Mouse (Mus musculus): ENCODE data around the gene Ssc4d.

Ssc4d gene

DNA sequence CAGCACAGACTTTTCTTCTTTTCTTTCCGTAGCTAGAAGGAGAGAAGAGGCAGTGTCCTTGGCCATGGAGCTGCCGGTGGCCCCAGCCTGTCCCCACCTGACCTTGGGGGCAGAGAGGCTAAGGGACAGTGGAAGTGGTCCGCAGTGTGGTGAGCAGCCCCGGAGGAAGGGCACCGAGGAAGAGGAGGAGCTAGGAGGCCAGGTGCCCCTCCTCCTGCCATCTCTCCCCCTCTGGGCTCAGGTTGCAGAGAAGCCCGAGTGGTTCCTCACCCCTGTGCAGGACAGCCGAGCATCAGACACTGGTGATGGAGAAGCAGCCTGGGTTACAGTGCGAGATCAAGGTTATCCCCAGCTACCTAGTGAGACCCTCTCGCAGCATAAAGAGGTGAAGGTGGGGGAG is at the start of gene Ssc4d:
TSS of gene Ssc4d (minus strand) at position 167 of the 400 bp plus-strand sequence.
- DNase-seq (ENCODE audit: low read depth, low spot score) = no peak

DNA sequence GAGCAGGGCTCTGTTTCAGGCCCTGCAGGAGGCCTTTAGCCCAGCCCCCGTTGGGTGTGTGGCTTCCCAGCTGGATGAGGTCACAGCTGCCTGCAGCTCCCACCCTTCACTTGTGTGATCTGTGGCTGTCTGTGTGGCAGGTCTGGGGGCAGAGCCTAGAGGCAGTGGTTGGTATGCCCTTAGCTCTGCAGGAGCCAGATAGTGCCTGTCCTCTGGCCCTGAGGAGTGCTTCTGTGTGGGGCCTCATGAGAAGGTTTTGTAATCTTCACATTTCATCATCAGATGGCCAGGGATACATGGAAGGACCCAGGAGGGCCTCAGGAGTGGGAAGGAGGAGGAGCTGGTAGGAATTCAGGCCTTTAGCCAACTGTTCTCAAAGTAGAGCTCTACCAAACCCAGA is 45.6 kb upstream of the Ssc4d start:
- DNase-seq (ENCODE audit: low read depth, low spot score) = peak; percentile 47

DNA sequence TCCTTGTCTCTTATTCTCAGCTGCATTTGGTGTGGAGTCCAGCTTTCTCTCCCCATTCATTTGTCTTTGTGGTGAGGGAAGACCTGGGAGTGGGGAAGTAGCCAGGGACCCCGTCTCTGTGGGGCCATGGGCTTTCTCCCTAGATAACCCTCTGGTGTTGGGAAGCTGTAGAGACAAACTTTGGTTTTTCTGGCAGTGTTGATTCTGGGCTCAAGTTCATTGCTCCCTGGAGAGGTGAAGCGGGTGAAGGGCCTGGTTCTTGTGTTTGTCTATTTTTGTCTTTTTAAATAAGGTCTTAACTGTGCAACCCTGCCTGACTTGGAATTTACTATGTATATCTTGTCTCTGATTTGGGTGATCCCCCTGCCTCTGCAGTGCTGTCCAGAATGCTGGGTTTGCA is 44.4 kb upstream of the Ssc4d start:
- no peak for DNase-seq (ENCODE audit: low read depth, low spot score)

DNA sequence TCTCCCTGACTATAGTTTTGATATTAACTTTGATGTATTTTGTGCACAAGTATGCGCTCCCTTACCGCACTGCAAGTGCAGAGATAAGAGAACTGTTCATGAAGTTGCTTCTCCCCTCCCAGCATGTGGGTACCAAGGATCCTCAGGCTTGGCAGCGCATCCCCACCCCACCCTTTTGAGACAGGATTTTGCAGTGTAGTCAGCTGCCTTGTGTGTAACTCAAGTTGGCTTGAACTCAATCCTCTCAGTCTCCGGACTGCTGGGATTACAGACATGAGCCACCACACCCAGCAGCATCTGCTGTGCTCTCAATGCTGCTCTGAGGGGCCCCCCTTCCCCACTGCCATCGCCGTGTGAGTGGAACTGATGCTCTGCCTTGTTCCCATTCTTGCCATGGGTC is 42.9 kb upstream of the Ssc4d start:
- peak; percentile 27 for DNase-seq (ENCODE audit: low read depth, low spot score)

DNA sequence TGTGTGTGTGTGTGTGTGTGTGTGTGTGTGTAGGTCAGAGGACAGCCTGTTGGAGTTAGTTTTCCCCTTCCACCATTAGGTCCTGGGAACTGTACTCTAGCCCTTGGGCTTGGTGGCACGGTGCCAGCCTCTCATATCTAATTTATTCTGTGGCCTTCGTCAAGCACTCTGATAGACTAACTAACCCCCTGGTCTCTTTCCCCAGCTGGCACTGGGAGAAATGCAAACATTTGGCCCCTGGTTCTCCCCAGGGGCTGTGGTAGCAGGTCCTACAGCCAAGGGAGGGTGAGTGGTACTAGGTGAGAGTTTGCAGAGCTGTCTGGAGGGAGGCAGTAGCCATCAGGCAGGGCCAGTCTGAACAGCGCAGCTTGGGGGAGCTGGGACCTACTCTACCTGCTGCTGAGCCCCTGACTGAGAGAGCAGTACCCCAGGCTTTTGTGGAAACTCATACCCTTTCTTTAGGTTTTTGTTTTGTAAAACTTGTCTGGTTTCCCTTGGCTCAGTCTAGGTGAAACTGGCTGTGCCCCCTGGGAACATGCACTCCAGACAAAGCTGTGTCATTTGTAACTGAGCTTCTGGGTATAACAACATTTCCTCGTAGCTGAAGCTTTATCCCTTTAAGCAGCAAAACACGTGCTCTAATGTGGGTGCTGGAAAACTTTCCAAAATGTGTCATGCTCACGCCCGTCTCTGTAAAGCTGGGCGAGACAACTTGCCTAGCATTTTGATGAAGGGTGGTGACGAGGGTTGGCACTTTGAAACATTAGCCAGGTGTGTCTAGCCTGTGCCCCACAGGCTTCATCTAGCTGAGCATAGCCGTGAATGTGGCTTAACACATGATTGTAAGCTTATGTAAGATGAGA is 41.9 kb upstream of the Ssc4d start:
- DNase-seq (ENCODE audit: low read depth, low spot score) = peak; percentile 38

DNA sequence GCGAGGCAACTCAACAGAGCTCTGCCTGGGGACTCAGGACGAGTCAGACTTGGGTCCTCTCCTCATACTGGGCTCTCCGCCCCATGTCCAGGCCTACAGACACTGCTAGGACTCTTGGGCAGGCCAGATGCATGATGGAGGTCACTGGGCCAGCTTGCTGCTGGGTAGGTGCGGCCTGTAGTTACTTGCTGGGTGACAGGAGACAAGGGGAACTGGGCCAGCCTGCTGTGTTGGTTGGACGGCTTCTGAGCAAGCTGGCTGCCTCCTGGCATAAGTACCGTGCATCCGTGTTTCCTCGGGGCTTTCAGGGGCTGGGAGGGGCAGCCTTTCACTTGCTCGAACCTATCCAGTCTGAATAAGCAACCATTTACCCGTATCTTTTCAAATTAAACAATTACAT is 41.3 kb upstream of the Ssc4d start:
- DNase-seq (ENCODE audit: low read depth, low spot score) = peak; percentile 34

DNA sequence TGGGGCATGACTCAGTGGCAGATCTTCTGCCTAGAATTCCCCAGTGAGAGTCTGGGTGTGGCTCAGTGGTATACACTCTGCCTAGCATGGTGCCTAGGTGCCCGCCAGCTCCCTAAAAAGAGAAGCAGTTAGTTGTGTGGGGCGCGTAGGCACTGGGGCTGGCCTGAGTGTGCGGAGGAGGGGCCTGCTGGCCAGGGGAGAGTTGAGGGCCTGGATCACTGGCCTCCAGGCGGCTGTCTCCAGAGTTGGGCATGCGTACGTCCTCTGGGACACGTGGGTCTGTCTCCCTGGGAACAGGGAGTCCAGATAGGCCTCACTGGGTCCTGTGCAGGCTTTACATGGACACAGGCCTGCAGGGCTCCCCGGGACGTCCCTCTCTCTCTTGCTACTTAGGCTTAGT is 40.5 kb upstream of the Ssc4d start:
- DNase-seq (ENCODE audit: low read depth, low spot score) = peak; percentile 49

DNA sequence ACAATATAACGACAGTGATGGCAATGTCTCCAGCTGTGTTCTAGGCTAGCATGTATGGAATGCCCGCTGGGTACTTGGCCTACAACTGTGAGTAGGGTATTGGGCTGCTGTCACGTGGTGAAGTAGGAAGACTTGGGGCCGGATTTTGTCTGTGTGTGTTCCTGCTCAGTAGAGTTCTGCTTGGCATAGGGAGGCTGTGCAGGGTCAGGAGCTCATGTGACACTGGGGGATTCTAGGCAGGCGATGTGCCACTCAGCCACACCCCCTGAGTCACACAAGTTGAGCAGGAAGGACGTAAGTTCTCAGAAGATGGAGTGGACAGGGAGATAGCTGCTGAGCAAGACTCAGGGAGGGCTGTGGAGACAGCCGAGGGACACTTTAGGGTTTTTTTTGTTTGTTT is 33.4 kb upstream of the Ssc4d start:
- peak; percentile 63 for DNase-seq (ENCODE audit: low read depth, low spot score)

DNA sequence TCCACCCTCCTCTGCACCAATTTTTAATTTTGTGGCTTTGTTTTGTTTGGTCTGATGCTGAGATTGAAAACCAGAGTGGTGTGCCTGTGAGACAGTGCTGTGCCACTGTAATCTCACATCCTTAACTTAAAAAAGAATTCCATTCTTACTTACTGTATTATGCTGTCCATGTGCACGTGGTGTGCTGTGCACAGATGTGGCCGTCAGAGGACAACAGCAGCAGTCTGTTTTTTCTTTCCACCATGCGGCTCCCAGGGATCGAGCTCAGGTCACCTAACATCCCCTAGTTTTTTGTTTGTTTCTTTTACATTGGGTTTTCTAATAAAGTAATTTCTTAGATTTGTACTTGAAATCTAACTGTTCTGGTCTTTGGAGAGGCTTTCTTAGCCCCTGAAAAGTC is 30.2 kb upstream of the Ssc4d start:
- DNase-seq (ENCODE audit: low read depth, low spot score) = no peak

DNA sequence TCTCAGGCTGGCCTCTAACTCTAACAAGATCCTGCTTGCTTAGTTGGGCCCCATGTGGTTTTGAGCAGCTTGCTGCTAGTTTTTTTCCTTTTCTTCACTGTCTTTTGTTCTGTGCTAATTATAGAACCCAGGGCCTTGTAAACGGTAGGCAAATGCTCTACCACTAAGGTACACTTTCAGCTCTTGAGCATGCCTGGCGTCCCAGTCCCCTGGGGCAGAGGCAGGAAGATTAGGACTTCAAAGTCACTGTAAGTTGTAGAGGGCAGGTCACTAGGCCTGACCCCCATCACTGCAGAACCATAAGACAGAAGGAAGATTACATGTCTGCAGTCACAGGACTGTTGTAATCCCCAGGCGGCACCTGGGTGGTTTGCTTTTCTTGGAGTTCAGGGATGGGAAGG is 28.4 kb upstream of the Ssc4d start:
- DNase-seq (ENCODE audit: low read depth, low spot score) = no peak

DNA sequence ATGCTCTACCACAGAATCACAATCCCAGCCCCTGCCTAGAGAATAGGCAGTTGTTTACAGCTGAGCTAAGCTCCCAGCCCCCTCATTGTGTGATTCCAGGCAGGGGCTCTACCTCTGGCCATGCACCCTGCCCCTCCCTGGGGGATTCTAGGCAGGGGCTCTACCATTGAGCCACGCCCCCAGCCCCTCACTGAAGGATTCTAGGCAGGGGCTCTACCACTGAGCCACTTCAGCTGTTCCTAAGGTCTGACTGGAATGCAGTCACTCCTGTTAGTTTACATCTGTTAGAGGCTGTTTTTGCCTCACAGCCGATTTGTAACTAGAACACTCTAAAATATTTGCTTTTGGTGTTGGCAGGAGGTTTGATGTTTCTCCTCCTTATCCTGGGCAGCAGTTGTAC is 28.0 kb upstream of the Ssc4d start:
- DNase-seq (ENCODE audit: low read depth, low spot score) = no peak

DNA sequence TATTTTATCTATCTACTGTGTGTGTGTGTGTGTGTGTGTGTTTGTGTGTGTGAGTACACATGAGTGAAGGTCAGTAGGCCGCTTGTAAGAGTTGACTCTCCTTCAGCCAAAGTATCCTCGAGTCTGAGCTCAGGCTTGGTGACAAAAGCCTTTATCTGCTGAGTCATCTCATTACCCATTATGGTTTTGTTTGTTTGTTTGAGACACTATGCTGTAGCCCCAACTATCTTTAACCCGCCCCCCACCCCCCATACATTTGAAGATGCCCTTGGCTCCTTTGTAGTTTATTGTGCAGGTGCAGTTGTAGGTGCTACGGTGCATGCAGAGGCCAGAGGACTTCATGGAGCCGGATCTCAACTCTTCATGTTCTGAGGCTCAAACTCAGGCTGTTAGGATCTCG is 26.9 kb upstream of the Ssc4d start:
- DNase-seq (ENCODE audit: low read depth, low spot score) = no peak

DNA sequence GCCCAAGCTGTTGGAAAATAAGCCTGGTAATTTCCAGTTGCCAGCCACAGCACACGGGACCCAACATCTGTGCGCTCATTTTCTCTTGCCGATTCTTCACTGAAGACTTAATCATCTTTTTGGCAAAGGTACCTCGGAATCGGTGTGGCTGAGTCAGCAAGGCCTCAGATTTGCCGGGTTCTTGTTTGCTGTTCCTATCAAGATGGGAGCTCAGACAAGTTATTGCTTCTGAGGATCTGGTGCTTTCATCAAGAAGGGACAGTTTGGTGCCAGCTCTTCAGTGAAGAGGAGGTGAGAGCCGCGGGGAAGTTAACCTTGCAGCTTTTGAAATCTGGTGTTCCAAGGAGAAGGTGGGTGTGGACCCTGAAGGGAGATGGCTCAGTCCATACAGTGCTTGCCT is 21.8 kb upstream of the Ssc4d start:
- DNase-seq (ENCODE audit: low read depth, low spot score) = peak; percentile 71

DNA sequence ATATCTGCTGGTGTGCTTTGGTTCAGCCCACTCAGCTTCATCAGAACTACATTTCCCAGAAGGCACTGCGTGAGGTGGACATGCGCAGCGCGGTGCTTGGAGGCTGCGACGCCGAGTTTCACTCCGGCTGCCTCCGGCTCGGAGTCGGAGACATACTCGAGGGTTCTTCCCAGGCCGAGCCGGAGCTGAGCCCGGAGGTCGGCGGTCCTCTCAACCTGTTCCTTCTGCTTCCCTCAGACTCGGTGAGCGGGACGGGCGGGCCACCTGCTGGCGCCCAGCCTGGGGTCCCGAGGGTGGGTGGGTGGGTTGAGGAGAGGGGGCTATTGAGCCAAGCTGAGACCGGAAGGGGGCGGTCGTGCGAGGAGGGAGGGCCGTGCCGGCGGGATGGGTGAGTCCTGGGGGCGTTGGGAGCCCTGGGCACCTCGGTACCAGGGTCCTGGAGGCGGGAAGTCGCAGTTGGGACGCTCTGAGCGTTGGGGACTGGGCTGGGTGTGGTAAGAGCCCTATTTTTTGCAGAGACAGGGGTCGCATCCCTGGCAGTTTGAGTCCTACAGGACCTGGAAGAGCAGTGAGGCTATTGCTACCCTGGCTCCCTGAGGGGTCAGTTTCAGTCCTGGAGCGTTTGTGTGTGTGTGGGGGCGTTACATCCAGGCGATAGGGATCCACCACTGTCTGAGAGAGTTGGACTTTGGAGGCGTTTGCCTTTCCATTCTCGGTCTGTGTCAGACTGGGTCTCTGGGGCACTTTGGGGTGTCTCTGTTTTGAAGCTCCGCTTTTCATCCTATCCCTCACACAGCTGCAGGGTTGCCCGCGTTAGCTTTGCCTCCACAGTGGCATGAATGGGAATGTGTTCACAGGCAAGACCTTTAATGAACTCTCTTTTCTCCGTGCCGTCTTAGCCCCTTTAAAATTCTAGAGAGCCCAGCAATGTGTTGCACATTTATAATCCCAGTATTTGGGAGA is 20.7 kb upstream of the Ssc4d start, which contains the start of gene Dtx2:
TSS of gene Dtx2 (plus strand) at position 76 of the 963 bp plus-strand sequence.
- peak; percentile 93 for DNase-seq (ENCODE audit: low read depth, low spot score)

DNA sequence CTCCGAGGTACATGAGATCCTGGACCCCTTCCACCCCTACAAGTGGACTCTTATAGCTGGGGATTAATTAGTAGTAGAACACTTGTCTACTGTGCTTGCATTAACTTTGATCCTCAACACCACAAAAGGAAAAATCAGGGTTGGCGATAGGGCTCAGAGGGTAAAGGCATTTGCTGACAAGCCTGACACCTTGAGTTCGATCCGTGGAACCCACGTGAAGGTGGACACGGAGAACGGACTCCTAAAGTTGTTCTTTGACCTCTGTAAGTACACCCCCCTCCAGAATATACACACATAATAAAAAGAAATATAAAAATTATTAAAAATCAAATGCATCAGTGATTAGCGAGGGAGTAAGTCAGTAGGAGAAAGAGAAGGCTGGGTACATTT is 20.0 kb upstream of the Ssc4d start:
- no peak for DNase-seq (ENCODE audit: low read depth, low spot score)

DNA sequence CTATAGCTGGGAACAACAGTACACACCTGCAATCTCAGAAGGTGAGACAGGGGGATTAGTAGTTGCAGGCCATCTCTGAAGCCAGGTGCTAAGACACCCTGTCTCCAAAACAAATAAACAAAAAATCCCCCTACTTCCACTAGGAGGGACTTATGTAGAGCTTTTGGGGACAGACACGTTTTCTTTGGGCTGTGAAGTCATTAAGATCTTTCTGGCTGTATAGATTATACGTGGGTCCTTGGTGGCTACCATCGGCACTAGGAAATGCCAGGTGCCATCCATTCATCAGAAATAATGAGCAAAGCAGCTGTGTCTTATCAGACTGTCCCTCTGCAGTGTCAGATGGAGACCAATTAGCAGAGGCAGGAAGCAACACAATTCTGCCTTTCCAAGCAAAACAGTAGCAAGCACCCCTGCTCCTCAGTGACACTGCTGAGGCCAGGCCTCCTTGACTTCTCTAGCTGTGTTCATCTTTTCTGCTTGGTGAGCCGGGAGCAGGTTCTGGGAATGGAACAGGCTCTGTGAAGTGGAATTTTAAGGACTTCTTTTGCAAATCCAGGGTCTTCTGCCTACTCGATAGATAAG is 19.1 kb upstream of the Ssc4d start:
- DNase-seq (ENCODE audit: low read depth, low spot score) = no peak

DNA sequence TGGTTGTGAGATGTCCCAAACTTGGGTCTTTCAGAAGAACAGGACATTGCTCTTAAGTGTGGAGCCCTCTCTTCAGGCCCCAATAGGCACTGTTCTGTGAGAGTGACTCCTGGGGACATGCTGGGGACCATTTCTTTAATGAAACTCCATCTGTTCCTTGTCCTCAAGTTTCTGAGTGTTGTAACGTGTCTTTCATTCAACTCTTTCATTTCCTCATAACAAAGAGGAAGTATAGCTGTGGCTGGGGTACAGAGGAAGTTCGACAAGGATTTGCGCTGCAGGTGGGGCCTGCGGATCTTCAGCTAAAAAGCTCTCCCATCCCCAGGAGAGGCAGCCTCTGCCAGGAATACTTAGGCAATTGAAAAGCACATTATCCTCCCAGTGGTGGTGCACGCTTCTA is 16.3 kb upstream of the Ssc4d start:
- DNase-seq (ENCODE audit: low read depth, low spot score) = no peak

DNA sequence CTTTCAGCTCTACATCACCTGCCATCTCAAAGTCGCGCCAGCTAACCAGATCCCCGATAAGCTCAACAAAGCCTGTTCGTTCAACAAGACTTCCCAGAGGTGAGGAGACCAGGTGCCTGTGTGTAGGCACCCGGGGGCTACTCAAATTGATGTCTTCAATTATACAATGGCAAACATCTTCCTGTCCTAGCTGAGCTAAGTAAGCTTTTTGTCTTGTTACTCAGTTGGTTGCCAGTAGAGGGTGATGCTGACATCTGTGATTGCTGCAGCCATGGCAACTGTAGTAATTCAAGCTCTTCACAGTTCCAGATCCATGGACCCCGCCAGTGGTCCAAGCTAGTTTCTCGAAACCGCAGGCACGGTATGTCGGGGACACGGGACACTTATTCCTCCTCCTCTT is 12.9 kb upstream of the Ssc4d start:
- peak; percentile 55 for DNase-seq (ENCODE audit: low read depth, low spot score)

DNA sequence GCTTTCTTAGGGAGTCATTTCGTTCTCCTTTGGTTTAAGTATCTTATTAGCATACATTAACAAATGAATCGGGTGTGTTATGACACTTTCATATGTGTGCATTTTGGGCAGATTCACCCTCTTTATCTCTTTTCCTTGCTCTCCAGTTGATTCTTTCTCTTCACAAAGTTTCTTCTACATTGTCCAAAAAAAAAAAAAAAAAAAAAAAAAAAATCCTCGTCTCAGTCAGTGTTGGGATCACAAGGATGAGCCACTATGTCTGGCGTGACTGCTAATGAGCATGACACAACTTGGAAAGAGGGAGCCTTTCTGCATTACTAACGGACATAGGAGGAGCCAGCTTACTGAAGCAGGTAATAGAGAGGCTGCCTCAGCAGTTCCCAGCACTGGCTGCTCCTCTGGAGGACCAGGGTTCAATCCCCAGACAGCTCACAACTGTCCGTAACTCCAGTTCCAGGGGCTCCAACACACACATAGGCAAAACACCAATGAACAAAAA is 10.3 kb upstream of the Ssc4d start:
- DNase-seq (ENCODE audit: low read depth, low spot score) = no peak

DNA sequence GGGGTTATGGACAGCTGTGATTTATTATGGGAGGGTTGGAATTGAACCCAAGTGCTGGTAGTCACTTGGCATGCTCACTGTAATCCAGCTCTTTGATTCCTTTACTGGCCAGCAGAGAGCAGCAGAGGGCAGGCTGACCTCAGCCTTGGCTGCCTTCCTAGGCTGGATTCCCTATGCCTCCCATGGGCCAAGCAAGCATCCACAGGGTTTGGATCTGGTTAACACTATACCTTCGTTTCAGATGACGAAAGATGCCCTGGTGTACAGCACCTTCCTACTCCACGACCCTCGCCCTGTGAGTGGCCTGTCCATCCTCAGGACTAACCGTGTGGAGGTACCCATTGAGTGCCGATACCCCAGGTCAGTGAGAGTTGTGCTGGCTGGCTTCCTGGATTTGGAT is 8.1 kb upstream of the Ssc4d start:
- DNase-seq (ENCODE audit: low read depth, low spot score) = peak; percentile 90

DNA sequence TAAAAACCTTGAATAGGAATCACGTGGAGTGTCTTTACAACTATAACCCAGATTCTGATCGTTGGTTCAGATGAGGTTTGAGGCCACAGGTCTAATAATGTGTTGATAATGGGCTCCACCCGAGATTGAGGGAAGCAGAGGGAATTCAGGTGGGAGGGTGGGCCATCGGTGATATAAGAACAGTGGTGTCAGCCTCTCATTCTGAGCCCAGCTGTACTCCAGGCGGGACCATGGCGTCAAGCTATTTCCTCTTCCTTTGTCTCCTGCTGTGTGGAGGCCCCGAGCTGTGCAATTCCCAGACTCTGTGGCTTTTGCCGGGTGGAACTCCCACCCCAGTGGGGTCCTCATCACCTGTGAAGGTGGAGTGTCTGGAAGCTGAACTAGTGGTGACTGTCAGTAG is 5.6 kb upstream of the Ssc4d start, which contains the start of gene Zp3:
TSS of gene Zp3 (plus strand) at position 196 of the 400 bp plus-strand sequence.
- no peak for DNase-seq (ENCODE audit: low read depth, low spot score)

DNA sequence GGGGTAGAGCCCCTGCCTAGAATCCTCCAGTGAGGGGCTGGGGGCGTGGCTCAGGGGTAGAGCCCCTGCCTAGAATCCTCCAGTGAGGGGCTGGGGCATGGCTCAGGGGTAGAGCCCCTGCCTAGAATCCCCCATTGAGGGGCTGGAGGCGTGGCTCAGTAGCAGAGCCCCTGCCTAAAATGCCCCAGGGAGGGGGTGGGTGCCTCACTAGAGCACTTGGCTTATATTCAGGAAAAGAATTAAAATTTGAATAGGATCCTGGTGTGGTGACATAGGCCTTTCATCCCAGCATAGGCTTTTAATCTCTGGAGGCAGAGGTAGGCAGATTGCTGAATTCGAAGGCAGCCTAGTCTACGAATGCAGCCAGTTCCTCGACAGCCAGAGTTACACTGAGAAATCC is 5.0 kb upstream of the Ssc4d start:
- no peak for DNase-seq (ENCODE audit: low read depth, low spot score)
